Mouse (Mus musculus): ENCODE measurements around the gene Bdh2.

- TF ChIP-seq CTCF (IDR thresholded peaks at IDR 0.05 in 2 of 3, conservative IDR thresholded peaks at IDR 0.05 in 1 of 3; ENCODE audit: control insufficient read depth in 1 of 3, insufficient read depth in 1 of 3, low read depth in 2 of 3, low read length in 3 of 3, poor library complexity in 1 of 3, severe bottlenecking in 1 of 3), result no peak
- no peak for TF ChIP-seq POLR2A (IDR thresholded peaks at IDR 0.05; ENCODE audit: control insufficient read depth in 1 of 2, insufficient read depth in 1 of 2, low read depth in 1 of 2, low read length in 2 of 2, poor library complexity in 1 of 2)
- no peak for TF ChIP-seq POLR2AphosphoS2 (IDR thresholded peaks at IDR 0.05; ENCODE audit: low read length)
- no peak for TF ChIP-seq ETS1 (IDR thresholded peaks at IDR 0.05; ENCODE audit: low read depth, low read length)
- no peak for TF ChIP-seq USF1 (IDR thresholded peaks at IDR 0.05; ENCODE audit: low read depth, low read length)
- no peak for TF ChIP-seq RAD21 (IDR thresholded peaks at IDR 0.05; ENCODE audit: low read depth, low read length)
- TF ChIP-seq MYC (IDR thresholded peaks at IDR 0.05; ENCODE audit: low read depth, low read length), result no peak
- TF ChIP-seq CHD1 (IDR thresholded peaks at IDR 0.05; ENCODE audit: low read depth, low read length), result no peak
- TF ChIP-seq HCFC1 (IDR thresholded peaks at IDR 0.05; ENCODE audit: low read depth, low read length), result no peak
- no peak for TF ChIP-seq MAX (IDR thresholded peaks at IDR 0.05; ENCODE audit: low read length)
- TF ChIP-seq TAL1 (IDR thresholded peaks at IDR 0.05; ENCODE audit: low read length), result no peak
These were observed 14.5 kb downstream of the Bdh2 start for GRCm38 (mm10) chr3:135295559-135295958.
